Mouse (Mus musculus): ENCODE measurements around the gene Rsu1.

DNA sequence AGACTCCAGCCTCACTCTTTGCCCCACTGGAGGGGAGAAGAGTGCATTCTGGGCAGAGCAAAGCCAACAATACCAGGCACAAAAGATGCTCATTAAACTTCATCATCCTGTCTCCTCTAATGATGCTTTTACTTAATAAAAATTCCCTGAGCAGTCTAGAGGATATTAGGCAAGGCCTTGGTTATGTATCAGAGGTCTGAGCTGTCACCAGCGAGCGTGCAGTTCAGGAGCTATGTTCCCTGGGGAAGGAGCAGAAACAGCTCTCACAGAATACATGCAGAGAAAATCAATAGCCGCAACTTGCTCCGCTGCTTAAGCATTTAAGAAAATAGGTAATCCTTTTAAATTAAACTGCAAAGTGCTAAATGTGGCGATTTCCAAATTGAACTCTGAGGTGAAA, 187.0 kb downstream of the Rsu1 start:
- TF ChIP-seq POLR2AphosphoS2 (IDR thresholded peaks at IDR 0.05; ENCODE audit: insufficient read length, low read depth) (no peak), MAX (IDR thresholded peaks at IDR 0.05; ENCODE audit: low read depth) (no peak), POLR2A (IDR thresholded peaks at IDR 0.05; ENCODE audit: insufficient read length, low read depth) (no peak), USF1 (IDR thresholded peaks at IDR 0.05; ENCODE audit: low read depth) (no peak), E2F4 (IDR thresholded peaks at IDR 0.05; ENCODE audit: insufficient read depth) (no peak), REST (IDR thresholded peaks at IDR 0.05; ENCODE audit: insufficient read depth, insufficient read length) (no peak), MYOD1 (IDR thresholded peaks at IDR 0.05; ENCODE audit: control insufficient read depth in 1 of 3, insufficient read length in 2 of 3, low read depth in 2 of 3) (no peak), TCF12 (IDR thresholded peaks at IDR 0.05; ENCODE audit: insufficient read depth, poor library complexity, severe bottlenecking) (no peak), CEBPB (IDR thresholded peaks at IDR 0.05; ENCODE audit: insufficient read depth, poor library complexity, severe bottlenecking) (no peak), SRF (IDR thresholded peaks at IDR 0.05; ENCODE audit: control insufficient read depth, insufficient read length, low read depth) (no peak), TCF3 (IDR thresholded peaks at IDR 0.05; ENCODE audit: insufficient read length, low read depth) (no peak), MYOG (IDR thresholded peaks at IDR 0.05; ENCODE audit: control insufficient read depth in 1 of 3, insufficient read depth in 1 of 3, insufficient read length in 2 of 3, low read depth in 2 of 3) (no peak)

All from myocyte (in vitro differentiated cells).